Mouse (Mus musculus): ENCODE measurements around the gene Lmntd1.

The Lmntd1 gene

DNA sequence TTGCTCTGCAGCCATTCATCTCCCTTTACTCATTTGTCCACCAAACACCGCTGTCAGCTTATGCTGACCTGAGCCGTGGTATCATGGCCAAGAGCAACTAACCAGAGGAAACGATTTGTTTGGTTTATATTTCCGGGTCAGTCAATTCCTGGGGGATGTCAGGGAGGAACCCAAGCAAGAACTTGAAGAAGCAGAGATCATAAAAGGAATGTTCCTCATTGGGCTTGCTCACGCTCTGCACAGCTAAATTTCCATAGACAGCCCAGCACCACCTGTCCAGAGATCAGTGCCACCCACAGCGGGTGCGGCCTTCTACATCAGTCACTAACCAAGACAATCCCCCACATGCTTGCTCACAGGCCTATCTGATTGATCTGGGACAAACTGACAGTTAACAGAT lies at the start of gene Lmntd1:
Gene Lmntd1, minus strand, starts transcription at position 101 of the 400 bp plus-strand sequence.
- in situ Hi-C loops (cut with MseI, MboI), result no loop called here

DNA sequence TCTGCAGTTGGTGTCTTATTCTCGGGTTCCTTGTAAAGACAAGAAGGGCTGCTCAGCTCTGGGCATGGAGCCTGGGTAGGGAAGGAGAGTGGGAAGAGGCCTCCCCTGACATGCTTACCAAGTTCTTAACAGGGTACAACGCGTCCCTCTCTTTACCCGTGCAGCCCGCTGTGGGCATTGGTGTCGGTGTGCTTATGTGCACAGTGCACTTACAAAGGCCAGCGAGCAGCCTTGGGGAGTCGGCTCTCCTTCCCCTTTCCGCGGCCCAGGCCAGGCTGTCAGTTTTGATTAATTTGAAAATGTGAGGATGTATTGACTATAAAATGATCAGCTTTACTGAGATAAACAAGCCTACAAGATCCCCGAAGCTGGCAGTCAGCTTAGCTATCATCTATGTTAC lies 46.8 kb upstream of the Lmntd1 start:
- in situ Hi-C loops (cut with MseI, MboI), result loop anchor here in 1 of 2 experiments (5.0 kb wide), 1 partner anchor 131 kb away; no protein-coding TSS in a partner anchor

DNA sequence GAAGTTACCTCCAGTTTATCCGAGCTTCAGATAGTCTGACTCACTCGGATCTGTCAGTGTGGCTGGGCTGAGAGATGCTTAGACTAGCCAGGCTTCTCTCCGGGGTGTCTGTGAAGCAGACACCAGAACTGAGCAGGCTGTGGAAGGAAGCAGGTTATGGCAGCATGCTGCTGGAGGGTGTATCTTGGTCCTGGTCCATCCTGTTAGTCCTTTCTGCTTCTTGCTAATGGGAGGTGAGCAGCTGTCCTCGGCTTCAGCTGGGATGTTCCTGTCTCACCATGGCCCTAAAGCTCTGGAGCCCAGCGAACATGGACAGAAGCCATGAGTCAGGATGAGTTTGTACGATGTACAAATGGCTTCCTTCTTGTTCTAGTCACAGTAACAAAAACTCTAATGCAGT lies 45.0 kb upstream of the Lmntd1 start:
- in situ Hi-C loops (cut with MseI, MboI), result loop anchor here in 1 of 2 experiments (10.0 kb wide), 1 partner anchor 136 kb away; no protein-coding TSS in a partner anchor

DNA sequence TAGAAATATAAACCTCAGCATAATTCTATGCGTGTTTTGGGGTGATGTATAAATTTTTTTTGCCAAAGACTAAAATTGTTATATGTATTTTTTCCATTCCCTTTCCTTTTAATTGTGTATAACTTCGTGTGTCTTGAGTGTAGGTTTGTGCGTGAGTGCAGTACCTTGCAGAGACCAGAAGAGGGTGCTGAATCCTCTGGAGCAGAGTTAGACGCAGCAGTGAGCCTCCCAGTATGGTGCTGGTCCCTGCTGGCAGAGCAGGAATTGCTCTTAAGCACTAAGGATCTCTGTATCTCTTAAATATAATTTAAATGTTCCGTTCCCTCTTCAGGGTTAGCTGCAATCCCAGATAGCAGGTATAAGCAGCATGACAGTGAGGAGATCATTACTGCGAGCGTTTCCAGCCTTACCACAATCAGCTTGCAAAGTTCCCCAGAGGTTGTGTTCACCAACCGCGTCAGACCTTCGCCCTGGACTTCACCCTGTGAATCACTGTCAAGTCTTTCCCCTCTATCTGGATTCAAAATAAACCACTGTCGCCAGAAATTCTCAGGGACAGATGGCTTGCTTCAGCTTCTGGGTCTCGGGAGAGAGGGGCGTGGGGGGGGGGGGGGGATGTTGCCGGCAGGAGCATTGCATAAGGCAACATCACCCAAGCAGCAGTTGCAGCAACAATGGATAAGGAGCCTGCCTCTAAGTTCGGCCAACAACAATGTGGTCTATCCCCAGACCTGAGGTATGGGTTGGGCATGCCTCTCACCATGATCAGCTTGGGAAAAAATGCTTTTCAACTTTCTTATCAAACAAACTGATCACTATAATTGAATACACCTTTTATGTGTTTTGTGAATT lies 42.8 kb upstream of the Lmntd1 start:
- in situ Hi-C loops (cut with MseI, MboI), result loop anchor here in 1 of 2 experiments (10.0 kb wide), 1 partner anchor 138 kb away; no protein-coding TSS in a partner anchor

DNA sequence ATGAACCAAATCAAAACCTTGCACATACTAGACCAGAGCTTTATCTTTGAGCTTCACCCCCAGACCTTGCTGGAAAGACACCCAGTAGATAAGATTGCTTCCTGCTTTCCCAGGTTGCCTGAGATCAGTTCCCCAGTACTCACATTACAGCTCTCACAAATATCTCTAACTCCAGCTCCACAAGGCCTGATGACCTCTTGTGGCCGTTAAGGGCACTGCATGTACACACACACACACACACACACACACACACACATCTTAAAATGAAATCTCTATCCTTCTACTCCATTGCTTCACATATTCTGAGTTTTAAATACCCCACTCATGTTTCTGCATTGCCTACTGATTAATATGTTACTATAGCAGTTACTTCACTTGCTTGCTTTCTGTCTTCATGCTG lies 41.6 kb upstream of the Lmntd1 start:
- in situ Hi-C loops (cut with MseI, MboI), result loop anchor here in 1 of 2 experiments (10.0 kb wide), 1 partner anchor 139 kb away; no protein-coding TSS in a partner anchor

DNA sequence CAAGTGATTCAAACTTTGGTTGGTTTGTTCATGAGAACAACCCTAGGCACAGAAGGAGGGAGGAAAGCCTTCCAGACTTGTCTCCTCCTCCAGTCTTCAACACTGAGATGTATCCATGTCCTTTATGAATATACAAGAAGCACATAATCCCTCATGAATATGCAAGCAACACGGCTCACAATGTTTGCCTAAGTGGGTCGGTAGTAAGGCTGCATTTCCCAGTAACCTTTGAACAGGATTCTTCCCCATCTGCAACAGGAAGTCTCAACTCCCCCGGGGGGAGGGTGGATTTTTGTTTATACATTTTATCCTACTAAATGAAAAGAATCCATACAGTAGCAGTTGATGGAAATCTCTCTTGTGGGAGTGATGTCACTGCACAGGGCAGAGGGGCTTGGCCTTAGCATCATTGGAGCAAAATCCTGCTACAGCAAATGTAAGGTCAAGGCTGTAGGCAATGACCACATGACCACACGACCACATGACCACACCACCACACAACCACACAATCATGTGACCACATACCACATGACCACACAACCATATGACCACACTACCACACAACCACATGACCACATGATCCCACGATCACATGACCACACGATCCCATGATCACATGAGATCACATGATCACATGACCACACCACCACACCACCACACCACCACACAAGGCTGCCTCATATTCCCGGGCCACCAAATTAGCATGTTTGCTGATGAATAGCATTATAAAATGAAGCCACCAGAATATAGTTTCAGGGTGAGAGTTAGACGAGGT lies 40.1 kb upstream of the Lmntd1 start:
- in situ Hi-C loops (cut with MseI, MboI), result loop anchor here in 1 of 2 experiments (10.0 kb wide), 1 partner anchor 141 kb away; no protein-coding TSS in a partner anchor

DNA sequence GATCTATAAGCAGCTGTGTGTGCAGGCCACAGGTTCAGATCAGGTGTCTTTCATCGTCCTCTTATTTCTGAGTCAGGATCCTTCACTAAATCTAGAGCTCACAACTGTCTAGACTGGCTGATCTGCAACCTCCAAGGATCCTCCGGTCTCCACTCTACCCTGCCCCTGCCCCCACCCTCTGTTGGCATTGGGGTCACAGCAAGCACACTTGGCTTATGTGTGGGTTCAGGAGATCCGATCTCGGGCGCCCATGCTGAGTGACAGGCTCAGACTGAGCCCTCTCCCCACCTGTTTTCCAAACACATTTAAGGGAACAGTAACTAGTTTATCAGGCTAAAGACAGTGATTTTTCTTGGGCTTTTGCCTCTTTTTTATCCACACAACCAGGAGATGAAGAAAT lies 39.5 kb upstream of the Lmntd1 start:
- in situ Hi-C loops (cut with MseI, MboI), result loop anchor here in 1 of 2 experiments (10.0 kb wide), 1 partner anchor 141 kb away; no protein-coding TSS in a partner anchor

DNA sequence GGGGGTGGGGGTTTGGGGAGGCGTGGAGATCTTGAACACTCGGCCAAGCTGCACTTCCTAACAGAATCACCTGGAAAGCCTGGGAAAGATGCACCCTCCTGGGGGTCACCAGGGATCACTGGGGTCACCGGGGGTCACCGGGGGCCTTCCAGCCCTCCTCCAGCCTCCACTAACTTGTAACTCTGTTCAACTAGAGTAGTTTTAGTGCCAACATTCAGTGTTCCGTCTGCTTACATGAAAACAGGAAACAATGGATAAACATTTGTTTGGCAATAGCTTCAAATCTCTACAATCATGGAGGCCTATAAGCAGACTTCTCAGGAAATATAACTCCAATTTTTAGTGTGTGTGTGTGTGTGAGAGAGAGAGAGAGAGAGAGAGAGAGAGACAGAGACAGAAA lies 38.9 kb upstream of the Lmntd1 start:
- in situ Hi-C loops (cut with MseI, MboI), result loop anchor here in 1 of 2 experiments (10.0 kb wide), 1 partner anchor 142 kb away; no protein-coding TSS in a partner anchor

DNA sequence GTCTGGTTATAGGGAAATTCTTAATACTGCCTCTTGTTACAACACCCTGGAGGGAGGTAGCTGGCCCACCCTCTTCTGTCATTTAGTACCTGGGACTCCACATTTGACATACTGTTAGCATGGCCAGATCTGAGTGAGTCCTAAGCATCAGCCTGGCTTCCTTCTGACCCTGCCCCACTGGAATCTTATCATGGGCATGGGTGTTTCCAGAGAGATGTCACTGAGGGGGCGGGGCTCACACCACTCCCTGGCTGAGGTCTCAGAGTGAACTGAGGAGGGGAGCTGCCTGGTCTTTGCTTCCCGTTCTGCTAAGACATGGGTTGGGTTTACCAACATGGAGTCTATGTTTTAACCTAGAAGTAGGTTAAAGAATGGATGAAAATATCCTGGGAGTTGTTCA lies 37.9 kb upstream of the Lmntd1 start:
- in situ Hi-C loops (cut with MseI, MboI), result loop anchor here in 1 of 2 experiments (10.0 kb wide), 1 partner anchor 143 kb away; no protein-coding TSS in a partner anchor

DNA sequence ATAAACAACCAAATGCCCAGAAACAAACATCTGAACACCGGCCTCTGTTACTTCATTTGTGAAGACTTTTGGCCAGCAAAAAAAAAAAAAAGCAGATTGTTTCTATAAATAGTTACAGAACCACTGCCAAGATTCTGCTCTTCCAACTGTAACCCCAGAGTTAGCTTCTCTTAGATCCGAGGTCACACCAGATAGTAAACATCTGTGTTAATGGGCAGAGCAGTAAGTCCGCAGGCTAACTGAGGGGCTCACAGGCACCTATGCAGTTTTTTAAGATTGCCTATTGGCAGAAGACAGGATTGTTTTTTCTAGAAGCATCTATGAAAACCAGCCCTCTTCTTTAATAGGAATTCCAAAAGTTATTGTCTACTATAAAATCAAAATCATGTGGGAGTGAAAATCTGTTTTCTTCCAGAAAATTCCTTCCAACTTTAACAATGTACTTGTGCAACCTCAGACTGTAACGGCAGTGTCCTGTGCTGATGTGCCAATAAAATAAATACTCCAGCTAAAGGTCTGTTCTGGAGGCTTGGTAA lies 26.9 kb upstream of the Lmntd1 start:
- in situ Hi-C loops (cut with MseI, MboI), result no loop called here

DNA sequence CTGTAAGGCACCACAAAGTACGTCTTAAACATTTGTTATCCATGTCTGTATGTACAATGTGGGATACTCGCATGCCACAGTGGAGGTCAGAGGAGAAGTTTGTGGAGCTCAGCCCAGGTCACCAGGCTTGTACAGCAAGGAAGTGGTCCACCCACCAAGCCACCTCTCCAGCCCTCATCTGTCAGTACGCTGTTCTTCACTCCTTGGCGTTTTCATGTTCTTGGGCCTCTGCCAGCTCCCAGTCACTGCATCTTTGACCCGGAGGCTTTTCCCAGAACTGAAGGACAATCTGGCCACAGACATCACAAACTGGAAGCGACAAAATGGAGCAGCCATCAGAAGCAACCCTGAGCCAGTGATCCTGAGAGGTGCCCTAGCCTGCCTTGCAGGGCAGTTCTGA lies 24.1 kb upstream of the Lmntd1 start:
- in situ Hi-C loops (cut with MseI, MboI), result no loop called here

DNA sequence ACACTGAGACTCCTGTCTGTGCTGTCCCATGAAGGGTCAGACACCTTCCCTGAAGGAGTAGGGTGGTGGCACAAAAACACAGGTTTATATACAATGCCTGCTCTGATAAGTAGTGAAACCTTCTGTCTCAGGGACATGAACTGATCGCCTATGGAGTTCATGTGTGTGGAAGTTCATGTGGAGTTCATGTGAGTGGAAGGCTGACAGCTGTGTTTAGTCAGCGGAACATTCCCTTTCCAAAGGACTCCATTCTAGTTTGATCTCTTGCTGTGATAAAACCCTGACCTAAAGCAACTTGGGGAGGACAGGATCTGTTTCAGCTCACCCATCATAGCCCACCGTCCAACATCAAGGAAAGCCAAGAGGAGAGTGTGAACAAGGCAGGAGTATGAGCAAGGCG lies 22.6 kb upstream of the Lmntd1 start:
- in situ Hi-C loops (cut with MseI, MboI), result no loop called here

DNA sequence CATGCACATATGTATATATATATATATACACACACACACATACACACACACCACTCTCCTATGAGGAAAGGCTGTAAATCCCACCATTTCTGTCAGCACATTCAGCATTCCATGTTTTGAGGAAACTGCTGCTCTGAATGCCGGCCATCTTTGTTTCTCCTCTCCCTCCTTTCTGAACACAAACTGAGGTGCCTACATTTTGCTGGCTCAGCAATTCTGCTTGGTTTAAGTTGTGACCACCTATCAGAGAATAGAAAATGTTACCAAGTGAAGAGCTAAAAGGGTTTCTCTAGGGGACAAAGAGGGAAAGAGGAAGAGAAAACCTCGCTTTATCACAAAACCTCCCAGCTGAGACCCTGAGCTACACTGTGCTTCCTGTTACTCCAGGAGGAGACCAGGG lies 20.3 kb upstream of the Lmntd1 start:
- in situ Hi-C loops (cut with MseI, MboI), result no loop called here

DNA sequence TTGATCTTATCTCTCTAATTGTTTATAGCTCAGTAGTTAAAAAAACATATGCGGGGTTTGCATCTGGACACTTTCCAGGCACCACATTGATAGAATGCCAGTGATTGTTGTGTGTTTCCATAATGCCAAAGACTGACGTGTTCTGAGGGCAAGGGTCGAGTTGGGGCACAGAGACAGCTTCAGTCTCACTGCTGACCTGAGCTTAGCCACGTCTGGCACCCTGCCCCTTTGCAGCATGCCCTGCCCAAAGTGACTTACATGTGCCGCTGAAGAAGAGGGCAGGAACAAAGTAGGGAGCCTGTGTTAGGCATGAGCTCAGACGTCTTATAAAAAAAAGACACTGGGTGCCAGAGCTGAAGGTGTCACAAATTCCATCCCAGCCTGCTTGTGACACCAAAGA lies 16.1 kb upstream of the Lmntd1 start:
- in situ Hi-C loops (cut with MseI, MboI), result no loop called here

DNA sequence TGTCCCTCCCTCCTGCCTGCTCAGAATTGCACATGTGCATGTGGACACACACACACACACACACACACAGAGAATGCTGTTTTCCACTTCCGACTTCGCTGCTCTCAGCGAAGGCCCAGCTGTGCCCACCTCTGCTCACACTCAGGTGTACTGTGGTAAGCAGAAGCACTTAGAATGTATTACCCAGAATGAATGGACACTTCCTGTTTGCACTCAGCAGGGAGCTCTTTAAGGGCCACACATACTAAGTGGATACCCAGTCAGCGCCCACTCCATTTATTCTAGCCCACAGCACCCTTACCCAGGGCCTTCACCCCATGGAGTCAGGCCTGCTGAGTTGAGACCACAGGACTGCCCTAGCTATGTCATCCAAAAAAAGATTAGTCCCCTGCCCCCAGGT lies 9.0 kb upstream of the Lmntd1 start:
- in situ Hi-C loops (cut with MseI, MboI), result no loop called here

DNA sequence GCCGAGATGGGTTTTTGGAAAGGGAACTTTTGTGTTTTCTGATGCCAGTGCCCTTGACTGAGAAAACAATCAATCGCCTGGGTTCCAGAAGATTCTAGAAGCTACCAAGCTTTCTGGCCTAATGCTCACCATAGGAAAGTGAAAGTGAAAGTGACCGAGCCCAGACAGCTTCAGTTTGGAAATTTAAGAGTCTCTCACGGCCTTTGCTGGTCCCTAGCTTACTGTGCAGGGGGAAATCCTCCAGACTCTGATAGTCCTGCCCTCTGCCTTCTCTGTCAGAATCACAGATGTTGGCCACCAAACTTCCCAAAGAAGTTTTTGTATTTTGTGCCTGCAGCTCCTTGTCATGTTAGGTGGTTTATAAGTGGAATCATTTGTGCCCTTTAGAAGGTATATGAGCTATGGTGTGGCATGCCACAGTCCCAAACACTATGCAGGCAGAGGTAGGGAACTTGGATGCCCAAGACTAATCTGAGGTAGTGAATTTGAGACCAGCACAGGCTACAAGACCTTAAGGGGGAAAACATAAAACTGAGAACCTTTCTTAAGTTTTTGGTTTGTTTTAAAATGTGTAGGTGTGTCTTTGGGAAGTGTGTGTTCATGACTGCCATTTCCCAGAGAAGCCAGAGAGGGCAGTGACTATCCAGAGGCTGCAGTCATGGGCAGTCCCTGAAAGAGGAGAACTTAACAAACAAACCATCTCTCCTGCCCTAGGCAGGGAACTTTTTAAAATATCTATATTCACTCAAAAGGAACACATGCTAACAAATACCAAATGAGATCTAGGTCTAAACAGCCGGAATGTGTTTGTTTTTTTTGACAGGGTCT lies 2.5 kb upstream of the Lmntd1 start:
- in situ Hi-C loops (cut with MseI, MboI), result no loop called here

DNA sequence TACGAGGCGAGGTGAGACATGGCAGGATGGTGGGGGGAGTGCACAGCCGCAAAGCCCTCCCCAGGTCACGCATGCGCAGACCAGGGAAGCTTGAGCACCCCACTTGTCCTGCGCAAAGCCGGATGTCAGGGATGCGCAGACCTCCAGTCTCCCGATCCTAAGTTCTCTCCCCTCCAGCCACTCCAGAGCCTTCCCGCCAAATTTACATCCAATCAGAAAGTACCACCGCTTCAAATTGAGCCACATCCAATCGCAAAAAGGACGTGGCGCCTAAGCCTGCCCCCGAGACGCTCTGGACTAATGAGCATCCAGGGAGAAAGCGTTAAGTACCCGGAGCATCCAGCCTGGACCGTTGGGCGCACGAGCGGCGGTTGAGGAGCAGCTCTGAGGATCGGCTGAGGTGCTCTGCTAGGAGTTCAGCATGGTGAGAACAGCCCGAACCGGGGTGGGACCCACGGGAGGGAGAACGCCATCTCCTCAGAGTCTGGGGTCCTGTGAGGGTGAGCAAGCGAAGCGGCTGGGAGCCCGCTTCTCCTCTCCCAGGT lies 1.6 kb upstream of the Lmntd1 start, which contains the start of gene Tuba3b:
Gene Tuba3b, plus strand, starts transcription at position 92 of the 545 bp plus-strand sequence.
- in situ Hi-C loops (cut with MseI, MboI), result no loop called here

DNA sequence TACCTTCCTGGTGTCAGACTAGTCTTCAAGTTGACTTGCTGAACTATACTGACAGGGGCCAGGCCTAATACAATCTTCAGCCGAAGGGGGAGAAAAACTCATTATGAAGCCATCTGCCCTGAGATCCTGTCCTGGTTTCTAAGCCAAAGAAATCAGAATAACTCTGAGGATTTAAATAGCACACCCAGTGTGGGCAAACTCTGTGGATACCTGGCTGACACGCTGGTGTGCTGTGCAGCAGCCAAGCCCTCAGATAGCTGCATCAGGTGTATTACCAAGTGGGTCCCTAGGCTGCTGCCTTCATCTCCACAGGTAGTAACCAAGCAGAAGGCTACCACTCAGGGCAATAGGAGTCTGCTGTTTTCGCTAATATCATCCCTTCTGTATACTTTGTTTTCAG lies 1.5 kb downstream of the Lmntd1 start:
- in situ Hi-C loops (cut with MseI, MboI), result no loop called here

DNA sequence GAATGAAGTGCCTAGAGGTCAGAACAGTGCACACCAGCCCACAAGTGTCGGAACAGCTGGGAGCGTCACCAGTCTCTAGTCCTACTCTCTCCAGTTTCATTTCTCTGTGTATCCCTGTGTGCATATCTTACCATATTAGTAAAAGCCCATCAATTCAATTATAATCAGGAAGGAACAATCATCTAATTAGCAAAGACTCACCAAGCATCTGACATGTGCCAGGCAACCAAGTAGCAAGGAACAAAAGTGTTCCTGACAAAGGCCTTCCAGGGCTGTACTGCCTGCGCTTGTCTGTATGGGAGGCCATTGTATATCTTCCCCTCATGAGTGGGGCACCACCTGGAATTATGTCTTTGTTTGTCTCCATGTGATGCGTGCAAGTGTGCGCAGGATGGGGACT lies 3.2 kb downstream of the Lmntd1 start:
- in situ Hi-C loops (cut with MseI, MboI), result no loop called here

DNA sequence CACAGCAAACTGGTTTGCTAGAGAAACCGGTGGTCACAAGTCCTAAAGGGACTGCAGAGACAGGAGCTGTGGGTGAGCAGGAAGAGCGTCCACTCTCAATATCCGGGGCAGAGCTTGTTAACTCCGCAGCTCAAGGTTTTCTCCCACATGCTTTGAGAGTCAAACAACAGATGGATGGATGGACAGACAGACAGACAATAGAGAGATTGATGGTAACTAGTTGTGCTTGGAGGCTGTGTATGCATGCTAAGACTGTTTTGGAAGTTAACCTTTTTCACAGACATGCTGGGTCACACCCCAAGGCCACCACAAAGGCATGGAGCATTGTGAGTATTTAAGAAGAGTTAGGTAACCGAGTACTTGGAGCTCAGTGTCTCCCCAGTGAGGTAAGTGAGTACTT lies 5.4 kb downstream of the Lmntd1 start:
- in situ Hi-C loops (cut with MseI, MboI), result no loop called here

DNA sequence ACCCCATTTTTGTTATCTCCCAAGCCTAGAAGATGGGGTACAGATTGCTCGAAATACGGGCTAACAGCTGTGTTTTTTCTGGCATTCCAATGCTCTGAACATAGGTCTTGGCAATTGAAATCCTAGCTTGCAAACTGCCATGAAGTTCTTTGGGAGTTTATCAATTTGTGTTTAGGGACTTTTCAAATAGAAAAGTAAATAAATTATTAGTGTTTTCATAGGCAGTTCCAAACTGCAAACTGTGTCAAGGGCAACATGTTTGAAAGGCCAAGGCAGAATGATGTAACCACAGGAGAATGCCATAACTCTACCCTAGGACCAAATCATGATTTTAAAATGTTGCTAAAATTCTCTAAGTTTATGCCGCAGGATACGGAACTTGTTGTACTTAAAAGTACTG lies 6.4 kb downstream of the Lmntd1 start:
- in situ Hi-C loops (cut with MseI, MboI), result no loop called here

Data from mouse trophoblast stem cell (cell line).